Mouse (Mus musculus): ENCODE data around the gene Sgms1. TPM values are rescaled to one million over a fixed set of nuclear protein-coding genes. Genes with fewer than 3 reads are reported as not detected.
"Not testable (repeated sequence)": the region's sequence is repeated elsewhere in the genome, so short reads cannot be mapped to it uniquely, and the experiment has no call there.

Gene Sgms1
- total RNA-seq, 2 experiments from 2014 or later = 53.8 to 62.8 TPM

GRCm38 (mm10) chr19:32326156-32326555, 63.4 kb downstream of the Sgms1 start:
- intact Hi-C loops (cut with DNase I) = loop anchor here (1.0 to 10.0 kb wide), 2 partner anchors 61 to 159 kb away; partner anchors contain the start of gene Minpp1

GRCm38 (mm10) chr19:32325100-32325768, 64.3 kb downstream of the Sgms1 start:
- H3K27ac ChIP-seq = peak overlapping the region; percentile 88
- no peak for TF ChIP-seq CTCF (IDR thresholded peaks at IDR 0.05)
- intact Hi-C loops (cut with DNase I) = loop anchor here (10.0 kb wide), 1 partner anchor 160 kb away; the partner anchor contains the start of gene Minpp1

More at GRCm38 (mm10) chr19:32326156-32326555, 63.4 kb downstream of the Sgms1 start:
- Histone ChIP-seq H3K27ac (peak overlapping the region; percentile 88), H3K4me3 (no peak overlapping the region)
- DNase-seq = peak; percentile 55
- no peak for TF ChIP-seq CTCF (IDR thresholded peaks at IDR 0.05)

GRCm38 (mm10) chr19:32324550-32324949, 65.0 kb downstream of the Sgms1 start:
- intact Hi-C loops (cut with DNase I) = loop anchor here (5.0 to 10.0 kb wide), 4 partner anchors 112 to 352 kb away; partner anchors contain the start of gene Minpp1
- no peak for DNase-seq
- H3K27ac ChIP-seq = peak overlapping the region; percentile 88
- no peak overlapping the region for H3K4me3 ChIP-seq
- no peak for TF ChIP-seq CTCF (IDR thresholded peaks at IDR 0.05)

More at GRCm38 (mm10) chr19:32325100-32325768, 64.3 kb downstream of the Sgms1 start:
- H3K4me3 ChIP-seq = no peak overlapping the region
- no peak for DNase-seq

GRCm38 (mm10) chr19:32323070-32323469, 66.4 kb downstream of the Sgms1 start:
- intact Hi-C loops (cut with DNase I) = loop anchor here (5.0 to 10.0 kb wide), 4 partner anchors 111 to 351 kb away; partner anchors contain the start of gene Minpp1
- no peak for DNase-seq
- peak overlapping the region; percentile 80 for H3K27ac ChIP-seq
- H3K4me3 ChIP-seq = no peak overlapping the region
- TF ChIP-seq CTCF (IDR thresholded peaks at IDR 0.05) = no peak

- intact Hi-C loops (cut with DNase I) = loop anchor here (5.0 to 10.0 kb wide), 4 partner anchors 110 to 350 kb away; partner anchors contain the start of gene Minpp1
- peak; percentile 37; the same call in 1 of the 2 replicates for TF ChIP-seq CTCF (IDR thresholded peaks at IDR 0.05)
- DNase-seq = peak; percentile 63
- peak overlapping the region; percentile 28 for H3K4me3 ChIP-seq
- H3K27ac ChIP-seq = peak overlapping the region; percentile 80
Observed at GRCm38 (mm10) chr19:32322429-32323035, 67.0 kb downstream of the Sgms1 start.

GRCm38 (mm10) chr19:32320366-32320666, 69.2 kb downstream of the Sgms1 start:
- peak; percentile 70 for TF ChIP-seq CTCF (IDR thresholded peaks at IDR 0.05)
- peak; percentile 76 for DNase-seq
- intact Hi-C loops (cut with DNase I) = loop anchor here (5.0 to 10.0 kb wide), 4 partner anchors 108 to 348 kb away; partner anchors contain the start of gene Minpp1
- H3K27ac ChIP-seq = peak overlapping the region; percentile 56
- H3K4me3 ChIP-seq = no peak overlapping the region

- intact Hi-C loops (cut with DNase I) = loop anchor here (5.0 to 10.0 kb wide), 5 partner anchors 107 to 347 kb away; partner anchors contain the start of gene Minpp1
- Histone ChIP-seq H3K27ac (peak overlapping the region; percentile 56), H3K4me3 (no peak overlapping the region)
- TF ChIP-seq CTCF (IDR thresholded peaks at IDR 0.05) = no peak
- no peak for DNase-seq
Observed at GRCm38 (mm10) chr19:32319531-32320365, 69.8 kb downstream of the Sgms1 start.

- no peak overlapping the region for H3K4me3 ChIP-seq
- TF ChIP-seq CTCF (IDR thresholded peaks at IDR 0.05) = no peak
- intact Hi-C loops (cut with DNase I) = loop anchor here (5.0 kb wide), 1 partner anchor 192 kb away; no protein-coding TSS in a partner anchor
- no peak for DNase-seq
- 0 out of 2 replicates have a peak overlapping the region, but pooled peaks have one; percentile 20 for H3K27ac ChIP-seq
Observed at GRCm38 (mm10) chr19:32319057-32319456, 70.5 kb downstream of the Sgms1 start.

- intact Hi-C loops (cut with DNase I) = loop anchor here (5.0 kb wide), 1 partner anchor 190 kb away; no protein-coding TSS in a partner anchor
- not testable (repeated sequence) for DNase-seq, H3K27ac ChIP-seq, H3K4me3 ChIP-seq
Observed at GRCm38 (mm10) chr19:32317347-32317746, 72.2 kb downstream of the Sgms1 start.

- H3K4me3 ChIP-seq = no peak overlapping the region
- intact Hi-C loops (cut with DNase I) = no loop called here
- peak; percentile 34 for TF ChIP-seq CTCF (IDR thresholded peaks at IDR 0.05)
- peak overlapping the region; percentile 57 for H3K27ac ChIP-seq
- peak; percentile 53 for DNase-seq
Observed at GRCm38 (mm10) chr19:32313304-32313703, 76.2 kb downstream of the Sgms1 start.

GRCm38 (mm10) chr19:32311762-32312161, 77.8 kb downstream of the Sgms1 start:
- no peak for DNase-seq
- TF ChIP-seq CTCF (IDR thresholded peaks at IDR 0.05) = no peak
- intact Hi-C loops (cut with DNase I) = no loop called here
- Histone ChIP-seq H3K27ac (0 out of 2 replicates have a peak overlapping the region, but pooled peaks have one; percentile 9), H3K4me3 (no peak overlapping the region)

GRCm38 (mm10) chr19:32311063-32311462, 78.5 kb downstream of the Sgms1 start:
- H3K27ac ChIP-seq = no peak overlapping the region
- no peak overlapping the region for H3K4me3 ChIP-seq
- TF ChIP-seq CTCF (IDR thresholded peaks at IDR 0.05) = no peak
- intact Hi-C loops (cut with DNase I) = no loop called here
- no peak for DNase-seq
